Mouse (Mus musculus) midbrain, embryonic 16.5 days (tissue): ENCODE results near the gene Rtf2. TPM values are rescaled to one million over a fixed set of nuclear protein-coding genes. Genes with fewer than 3 reads are reported as not detected.
A peak's percentile ranks its signal among the peaks of the same experiment; 100 is the strongest.

Experiments
- ATAC-seq: fragments of 200-750 bp; cut with Nextera tagmentation; 2 replicates; pipeline ENCODE4 v1.8.0; 2017; ENCODE audit warnings: moderate TSS enrichment
- H3K27ac ChIP-seq: fragments of 300-500 bp; sonication (generic); 2 replicates; pipeline ENCODE4 v1.5.1; 2014; ENCODE audit warnings: mild to moderate bottlenecking, low read length, mixed read lengths
- H3K27me3 ChIP-seq: fragments of 300-500 bp; sonication (generic); 2 replicates; pipeline ENCODE4 v1.6.1; 2014; ENCODE audit warnings: low read depth, low read length, mixed read lengths; ENCODE audit not compliant: control insufficient read depth, insufficient read depth
- H3K36me3 ChIP-seq: fragments of 300-500 bp; sonication (generic); 2 replicates; pipeline ENCODE4 v1.6.1; 2014; ENCODE audit warnings: mild to moderate bottlenecking, low read length, moderate library complexity, mixed read lengths; ENCODE audit not compliant: control insufficient read depth, insufficient read depth
- H3K4me1 ChIP-seq: fragments of 300-500 bp; sonication (generic); 2 replicates; pipeline ENCODE4 v1.6.1; 2014; ENCODE audit warnings: mild to moderate bottlenecking, low read length, mixed read lengths; ENCODE audit not compliant: control insufficient read depth, insufficient read depth
- H3K4me2 ChIP-seq: fragments of 300-500 bp; sonication (generic); 2 replicates; pipeline ENCODE4 v1.6.1; 2014; ENCODE audit warnings: mild to moderate bottlenecking, low read length, mixed read lengths
- H3K4me3 ChIP-seq: fragments of 300-500 bp; sonication (generic); 2 replicates; pipeline ENCODE4 v1.5.1; 2014; ENCODE audit warnings: low read depth, mild to moderate bottlenecking, low read length, moderate library complexity, mixed read lengths
- H3K9ac ChIP-seq: fragments of 300-500 bp; sonication (generic); 2 replicates; pipeline ENCODE4 v1.6.1; 2014; ENCODE audit warnings: low read depth, low read length, mixed read lengths
- H3K9me3 ChIP-seq: fragments of 300-500 bp; sonication (generic); replicated peaks from 2 replicates; pipeline ENCODE4 v1.6.1; 2014; ENCODE audit warnings: mild to moderate bottlenecking, low read length, mixed read lengths; ENCODE audit not compliant: control insufficient read depth, poor library complexity, severe bottlenecking
- WGBS: fragments of 180-500 bp; shearing (Covaris S2); extraction: QIAGEN DNeasy Blood & Tissue Kit; methylation state at CpG from one replicate; pipeline ENCODE4 v1.1.7; 2014; 5-methylcytosine and 5-hydroxymethylcytosine counted together
- polyA plus RNA-seq: library from polyadenylated mRNA; unstranded; fragments of >200 nt; fragmentation: Nextera tagmentation; extraction: Ambion mirVana; gene quantifications from 2 replicates; pipeline ENCODE4 v1.2.1, GENCODE M21; 2015

The Rtf2 gene
- polyA plus RNA-seq, 1 experiment from 2014 or later: 93.6 TPM

GRCm38 (mm10) chr2:172467206-172467605, 26.9 kb downstream of the Rtf2 start:
- WGBS: 94% methylated on average over 5 of the region's 5 CpGs
- no peak for ATAC-seq
- Histone ChIP-seq H3K36me3 (peaks cover 31% of the 10 kb centered on the region), H3K9ac (no peak overlapping the region), H3K9me3 (no peaks in the 10 kb centered on the region), H3K4me2 (no peak overlapping the region), H3K27ac (no peak overlapping the region), H3K4me3 (no peak overlapping the region), H3K27me3 (no peaks in the 10 kb centered on the region), H3K4me1 (no peaks in the 10 kb centered on the region)

GRCm38 (mm10) chr2:172468346-172468819, 28.0 kb downstream of the Rtf2 start:
- H3K27ac ChIP-seq: no peak overlapping the region
- no peak overlapping the region for H3K4me3 ChIP-seq
- H3K27me3 ChIP-seq: no peaks in the 10 kb centered on the region
- whole genome bisulfite sequencing: 72% methylated on average over 11 of the region's 11 CpGs
- no peak overlapping the region for H3K4me2 ChIP-seq
- ATAC-seq: peak; percentile 27; the same call in 1 of the 2 replicates
- no peak overlapping the region for H3K9ac ChIP-seq
- H3K4me1 ChIP-seq: no peaks in the 10 kb centered on the region
- no peaks in the 10 kb centered on the region for H3K9me3 ChIP-seq
- peaks cover 28% of the 10 kb centered on the region for H3K36me3 ChIP-seq

GRCm38 (mm10) chr2:172472318-172472717, 32.0 kb downstream of the Rtf2 start, which contains the start of gene Fam209:
Fam209 (plus strand) TSS chr2:172472520.
- H3K4me1 ChIP-seq: no peaks in the 10 kb centered on the region
- H3K27me3 ChIP-seq: no peaks in the 10 kb centered on the region; the same call in none of the 2 replicates
- no peak within 1 kb of the TSS for H3K4me2 ChIP-seq
- H3K36me3 ChIP-seq: peaks cover 10% of the 10 kb centered on the region
- no peak within 1 kb of the TSS for H3K27ac ChIP-seq
- WGBS: 88% methylated on average over 11 of the region's 11 CpGs
- H3K4me3 ChIP-seq: no peak within 1 kb of the TSS
- H3K9me3 ChIP-seq: no peaks in the 10 kb centered on the region
- ATAC-seq: no peak
- H3K9ac ChIP-seq: no peak within 1 kb of the TSS

GRCm38 (mm10) chr2:172473591-172473990, 33.2 kb downstream of the Rtf2 start:
- no peak overlapping the region for H3K4me3 ChIP-seq
- no peak overlapping the region for H3K27ac ChIP-seq
- H3K36me3 ChIP-seq: peaks cover 5% of the 10 kb centered on the region
- H3K27me3 ChIP-seq: no peaks in the 10 kb centered on the region; the same call in none of the 2 replicates
- no peak for ATAC-seq
- no peaks in the 10 kb centered on the region for H3K4me1 ChIP-seq
- no peak overlapping the region for H3K4me2 ChIP-seq
- no peak overlapping the region for H3K9ac ChIP-seq
- H3K9me3 ChIP-seq: no peaks in the 10 kb centered on the region
- 64% methylated on average over 8 of the region's 8 CpGs for WGBS

GRCm38 (mm10) chr2:172474970-172475369, 34.6 kb downstream of the Rtf2 start:
- no peaks in the 10 kb centered on the region; the same call in 1 of the 2 replicates for H3K36me3 ChIP-seq
- WGBS: 40% methylated on average over 6 of the region's 6 CpGs
- ATAC-seq: no peak
- H3K27me3 ChIP-seq: no peaks in the 10 kb centered on the region; the same call in none of the 2 replicates
- no peaks in the 10 kb centered on the region for H3K9me3 ChIP-seq
- H3K4me2 ChIP-seq: no peak overlapping the region
- H3K4me3 ChIP-seq: no peak overlapping the region
- H3K4me1 ChIP-seq: no peaks in the 10 kb centered on the region
- H3K9ac ChIP-seq: no peak overlapping the region
- H3K27ac ChIP-seq: no peak overlapping the region

GRCm38 (mm10) chr2:172476707-172477260, 36.4 kb downstream of the Rtf2 start:
- Histone ChIP-seq H3K4me3 (no peak overlapping the region), H3K9me3 (no peaks in the 10 kb centered on the region), H3K36me3 (no peaks in the 10 kb centered on the region), H3K4me2 (no peak overlapping the region), H3K4me1 (no peaks in the 10 kb centered on the region), H3K27ac (no peak overlapping the region), H3K27me3 (no peaks in the 10 kb centered on the region; the same call in none of the 2 replicates), H3K9ac (no peak overlapping the region)
- 38% methylated on average over 10 of the region's 10 CpGs for WGBS
- ATAC-seq: no peak

- Histone ChIP-seq H3K27ac (no peak overlapping the region), H3K4me2 (no peak overlapping the region), H3K27me3 (no peaks in the 10 kb centered on the region; the same call in none of the 2 replicates), H3K4me3 (no peak overlapping the region), H3K9me3 (no peaks in the 10 kb centered on the region), H3K36me3 (no peaks in the 10 kb centered on the region), H3K9ac (no peak overlapping the region), H3K4me1 (no peaks in the 10 kb centered on the region)
- 41% methylated on average over 3 of the region's 3 CpGs for WGBS
- ATAC-seq: 0 out of 2 replicates have a peak, but pooled peaks have one; percentile 6
These were observed 37.0 kb downstream of the Rtf2 start for GRCm38 (mm10) chr2:172477350-172477749.

- H3K9me3 ChIP-seq: no peaks in the 10 kb centered on the region
- 2% methylated on average over 2 of the region's 2 CpGs for WGBS
- peak; percentile 30; the same call in 1 of the 2 replicates for ATAC-seq
These were observed 37.5 kb downstream of the Rtf2 start for GRCm38 (mm10) chr2:172477860-172478259.

GRCm38 (mm10) chr2:172480296-172480695, 39.9 kb downstream of the Rtf2 start:
- H3K27me3 ChIP-seq: no peaks in the 10 kb centered on the region; the same call in none of the 2 replicates
- WGBS: 70% methylated on average over 7 of the region's 7 CpGs

More at GRCm38 (mm10) chr2:172477860-172478259, 37.5 kb downstream of the Rtf2 start:
- Histone ChIP-seq H3K27ac (no peak overlapping the region), H3K4me3 (no peak overlapping the region), H3K4me1 (no peaks in the 10 kb centered on the region), H3K4me2 (no peak overlapping the region), H3K36me3 (no peaks in the 10 kb centered on the region), H3K27me3 (no peaks in the 10 kb centered on the region; the same call in none of the 2 replicates), H3K9ac (no peak overlapping the region)

More at GRCm38 (mm10) chr2:172480296-172480695, 39.9 kb downstream of the Rtf2 start:
- H3K9ac ChIP-seq: no peak overlapping the region
- no peaks in the 10 kb centered on the region for H3K9me3 ChIP-seq
- no peak overlapping the region for H3K4me2 ChIP-seq
- no peaks in the 10 kb centered on the region for H3K4me1 ChIP-seq
- no peaks in the 10 kb centered on the region for H3K36me3 ChIP-seq
- no peak for ATAC-seq
- no peak overlapping the region for H3K4me3 ChIP-seq
- no peak overlapping the region for H3K27ac ChIP-seq
